Mouse (Mus musculus): ENCODE results near the gene Polg. TPM values are rescaled to one million over a fixed set of nuclear protein-coding genes. Genes with fewer than 3 reads are reported as not detected.
A peak's percentile ranks its signal among the peaks of the same experiment; 100 is the strongest.

Polg gene
- polyA plus RNA-seq, 1 experiment from 2014 or later = 33.1 TPM

DNA sequence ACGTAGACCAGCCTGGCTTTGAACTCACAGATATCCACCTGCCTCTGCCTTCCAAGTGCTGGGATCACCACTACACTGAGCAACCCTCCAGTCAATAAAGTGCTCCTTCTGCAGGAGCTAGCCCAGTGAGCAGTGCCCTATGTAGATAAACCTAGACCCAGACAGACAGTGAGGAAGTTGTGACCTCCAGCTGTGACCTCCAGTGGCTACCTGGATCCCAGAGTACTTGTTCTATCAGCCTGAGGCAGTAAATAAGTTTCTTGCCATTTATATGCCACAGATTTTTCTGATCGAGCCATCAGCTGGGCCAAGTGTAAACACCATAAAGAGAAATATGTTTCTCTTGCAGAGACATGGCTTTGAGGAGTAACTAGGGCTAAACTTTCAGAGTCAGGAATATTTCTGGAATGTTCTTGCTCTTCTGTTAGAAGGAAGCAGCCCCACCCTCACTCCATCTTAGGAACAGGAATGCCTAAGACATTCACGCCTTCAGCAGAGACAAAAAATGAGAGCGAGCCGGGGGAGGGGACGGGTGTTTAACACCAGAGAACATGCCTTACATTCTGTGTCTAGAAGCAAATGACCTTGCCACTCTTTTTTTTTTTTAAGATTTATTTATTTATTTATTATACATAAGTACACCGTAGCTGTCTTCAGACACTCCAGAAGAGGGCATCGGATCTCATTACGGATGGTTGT, 7.5 kb upstream of the Polg start:
- 73% methylated on average over 9 of the region's 9 CpGs for WGBS (ENCODE audit: insufficient replicate concordance)
- Histone ChIP-seq H3K9ac (no peak overlapping the region), H3K4me1 (peaks cover 14% of the 10 kb centered on the region), H3K27ac (no peak overlapping the region), H3K9me3 (replicated peaks) (no peaks in the 10 kb centered on the region), H3K4me2 (no peak overlapping the region), H3K27me3 (replicated peaks) (peaks cover 11% of the 10 kb centered on the region), H3K36me3 (no peaks in the 10 kb centered on the region), H3K4me3 (no peak overlapping the region)
- no peak for ATAC-seq

DNA sequence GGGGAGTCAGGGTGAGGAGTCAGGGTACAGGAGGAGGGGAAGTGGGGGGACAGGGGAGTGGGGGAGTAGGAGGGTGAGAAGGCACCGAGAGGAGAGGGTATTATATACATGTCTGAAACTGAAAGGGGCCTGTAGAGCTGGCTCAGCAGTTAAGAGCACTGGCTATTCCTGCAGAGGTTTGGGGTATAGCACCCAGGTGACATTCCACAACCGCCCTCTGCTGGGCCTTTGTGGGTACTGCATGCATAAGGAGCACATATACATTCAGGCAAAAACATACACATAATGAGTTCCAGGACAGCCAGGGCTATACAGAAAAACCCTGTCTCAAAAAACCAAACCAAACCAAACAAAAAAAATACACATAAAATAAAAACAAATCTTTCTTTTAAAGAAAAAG, 6.6 kb upstream of the Polg start:
- peaks cover 23% of the 10 kb centered on the region for H3K4me1 ChIP-seq
- H3K9ac ChIP-seq = no peak overlapping the region
- H3K4me2 ChIP-seq = no peak overlapping the region
- no peak overlapping the region for H3K27ac ChIP-seq
- WGBS (ENCODE audit: insufficient replicate concordance) = 47% methylated on average over 2 of the region's 2 CpGs
- peaks cover 13% of the 10 kb centered on the region for H3K27me3 ChIP-seq (replicated peaks)
- ATAC-seq = no peak
- no peaks in the 10 kb centered on the region for H3K9me3 ChIP-seq (replicated peaks)
- H3K4me3 ChIP-seq = no peak overlapping the region
- no peaks in the 10 kb centered on the region for H3K36me3 ChIP-seq

DNA sequence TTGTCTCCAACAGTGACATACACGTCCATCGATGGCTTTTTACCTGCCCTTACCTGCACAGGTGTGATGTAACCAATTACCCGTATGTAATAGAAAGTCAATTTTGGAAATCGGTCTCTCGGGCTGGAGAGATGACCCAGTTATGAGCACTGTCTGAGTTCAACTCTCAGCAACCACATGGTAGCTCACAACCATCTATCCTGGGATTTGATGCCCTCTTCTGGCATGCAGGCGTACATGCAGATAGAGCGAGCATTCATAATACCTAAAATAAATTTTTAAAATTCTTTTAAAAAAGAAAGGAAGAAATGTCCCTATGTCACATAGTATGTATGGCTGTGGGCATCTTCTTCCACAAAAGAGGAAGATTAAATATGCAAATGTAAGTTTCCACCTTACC, 5.3 kb upstream of the Polg start:
- H3K4me1 ChIP-seq = peaks cover 35% of the 10 kb centered on the region
- no peak overlapping the region for H3K4me2 ChIP-seq
- H3K27me3 ChIP-seq (replicated peaks) = peaks cover 16% of the 10 kb centered on the region
- no peak overlapping the region for H3K4me3 ChIP-seq
- H3K9me3 ChIP-seq (replicated peaks) = no peaks in the 10 kb centered on the region
- H3K36me3 ChIP-seq = no peaks in the 10 kb centered on the region
- ATAC-seq = no peak
- H3K27ac ChIP-seq = no peak overlapping the region
- WGBS (ENCODE audit: insufficient replicate concordance) = 48% methylated on average over 7 of the region's 7 CpGs
- no peak overlapping the region for H3K9ac ChIP-seq

DNA sequence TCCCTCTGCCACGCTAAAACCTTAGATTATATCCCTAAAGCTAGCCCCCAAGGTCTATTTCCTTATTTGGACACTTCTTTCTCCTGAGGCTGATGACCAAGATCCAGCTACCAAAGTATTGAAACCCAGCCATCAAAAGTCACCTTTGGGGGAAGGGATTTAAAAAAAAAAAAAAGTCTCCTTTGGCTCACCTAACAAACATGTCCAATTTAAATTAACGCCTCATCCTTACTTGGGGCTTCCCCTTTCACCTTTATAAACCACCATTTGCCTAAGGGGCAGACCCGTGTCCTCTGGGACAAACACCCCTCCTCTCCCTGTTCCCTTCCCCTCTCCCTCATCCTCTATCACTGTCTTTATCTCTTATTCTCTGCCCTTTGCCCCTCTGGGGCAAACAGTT, 4.6 kb upstream of the Polg start:
- H3K4me1 ChIP-seq = peaks cover 35% of the 10 kb centered on the region
- H3K27ac ChIP-seq = no peak overlapping the region
- no peak overlapping the region for H3K4me3 ChIP-seq
- 32% methylated on average over 3 of the region's 3 CpGs for WGBS (ENCODE audit: insufficient replicate concordance)
- no peak overlapping the region for H3K9ac ChIP-seq
- H3K4me2 ChIP-seq = no peak overlapping the region
- no peaks in the 10 kb centered on the region for H3K36me3 ChIP-seq
- H3K9me3 ChIP-seq (replicated peaks) = no peaks in the 10 kb centered on the region
- ATAC-seq = no peak
- H3K27me3 ChIP-seq (replicated peaks) = peaks cover 11% of the 10 kb centered on the region

DNA sequence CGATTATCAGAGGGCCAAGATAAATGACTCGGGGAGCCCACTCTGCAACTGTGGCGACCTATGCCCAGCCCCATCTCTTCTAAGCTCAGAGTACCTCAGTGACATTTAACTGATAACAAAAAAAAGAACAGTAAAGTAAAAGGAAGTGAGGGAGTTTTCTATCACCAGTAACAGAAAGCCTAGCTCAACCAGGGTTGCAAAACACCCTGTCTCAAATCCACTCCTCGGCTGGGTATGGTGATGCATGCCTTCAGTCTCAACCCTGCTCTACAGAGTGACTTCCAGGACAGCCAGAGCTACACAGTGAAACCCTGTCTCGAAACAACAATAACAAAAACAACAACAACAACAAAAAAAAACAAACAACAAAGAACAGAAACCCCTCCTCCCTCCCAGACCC, 3.6 kb upstream of the Polg start:
- Histone ChIP-seq H3K27me3 (replicated peaks) (peaks cover 11% of the 10 kb centered on the region), H3K4me1 (peaks cover 42% of the 10 kb centered on the region), H3K36me3 (0 out of 2 replicates have a peak, but pooled peaks cover 1% of the 10 kb centered on the region), H3K9ac (no peak overlapping the region), H3K27ac (no peak overlapping the region), H3K4me3 (no peak overlapping the region), H3K9me3 (replicated peaks) (no peaks in the 10 kb centered on the region), H3K4me2 (no peak overlapping the region)
- no peak for ATAC-seq
- WGBS (ENCODE audit: insufficient replicate concordance) = 22% methylated on average over 5 of the region's 5 CpGs

DNA sequence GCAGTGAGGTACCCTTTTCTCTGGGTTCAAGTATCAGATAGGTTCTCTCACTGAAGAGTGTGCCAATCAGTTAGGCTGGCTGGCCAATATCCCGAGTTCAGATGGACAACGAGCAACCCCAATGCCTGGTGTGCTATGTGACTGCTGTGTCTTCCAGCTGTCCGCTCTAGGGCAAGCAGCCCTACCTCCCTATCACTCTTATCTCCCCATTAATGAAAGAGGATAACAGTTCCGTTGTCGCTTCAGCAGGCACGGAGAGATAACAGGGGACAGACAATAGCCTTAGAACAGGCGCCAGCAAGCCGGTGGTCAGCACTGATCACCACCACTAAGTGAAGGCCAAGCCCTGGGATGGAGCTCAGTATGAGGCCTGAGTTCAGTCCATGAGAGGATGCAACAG, 2.8 kb upstream of the Polg start:
- no peak overlapping the region for H3K4me3 ChIP-seq
- peak overlapping the region; percentile 97; the same call in 1 of the 2 replicates for H3K4me2 ChIP-seq
- no peak overlapping the region for H3K27ac ChIP-seq
- no peak for ATAC-seq
- peaks cover 50% of the 10 kb centered on the region for H3K4me1 ChIP-seq
- H3K27me3 ChIP-seq (replicated peaks) = peaks cover 11% of the 10 kb centered on the region
- peaks cover 9% of the 10 kb centered on the region for H3K36me3 ChIP-seq
- H3K9ac ChIP-seq = 0 out of 2 replicates have a peak overlapping the region, but pooled peaks have one; percentile 1
- 9% methylated on average over 8 of the region's 8 CpGs for WGBS (ENCODE audit: insufficient replicate concordance)
- H3K9me3 ChIP-seq (replicated peaks) = no peaks in the 10 kb centered on the region

DNA sequence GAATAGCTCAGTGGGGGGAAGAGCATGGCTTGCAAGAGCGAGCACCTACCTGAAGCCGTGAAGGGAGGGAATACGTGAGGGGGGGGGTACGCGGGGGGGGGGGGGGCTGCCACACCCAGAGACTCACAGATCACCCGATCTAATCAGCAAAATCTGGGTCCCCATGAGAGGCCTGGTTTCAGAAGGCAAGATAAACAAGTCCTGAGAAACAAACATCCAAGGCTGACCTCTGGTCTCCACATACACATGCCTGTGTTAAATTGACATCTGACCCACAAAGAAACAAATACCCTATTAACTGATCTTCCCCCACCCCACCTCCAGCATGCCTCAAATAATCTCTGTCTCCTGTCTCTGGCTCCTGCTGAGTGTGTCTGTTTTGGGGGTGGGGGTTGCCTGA, 1.8 kb upstream of the Polg start:
- Histone ChIP-seq H3K36me3 (peaks cover 16% of the 10 kb centered on the region), H3K27ac (no peak overlapping the region), H3K9me3 (replicated peaks) (no peaks in the 10 kb centered on the region), H3K27me3 (replicated peaks) (peaks cover 11% of the 10 kb centered on the region), H3K9ac (no peak overlapping the region), H3K4me2 (peak overlapping the region; percentile 97), H3K4me3 (no peak overlapping the region), H3K4me1 (peaks cover 57% of the 10 kb centered on the region)
- no peak for ATAC-seq
- WGBS (ENCODE audit: insufficient replicate concordance) = 7% methylated on average over 3 of the region's 6 CpGs

DNA sequence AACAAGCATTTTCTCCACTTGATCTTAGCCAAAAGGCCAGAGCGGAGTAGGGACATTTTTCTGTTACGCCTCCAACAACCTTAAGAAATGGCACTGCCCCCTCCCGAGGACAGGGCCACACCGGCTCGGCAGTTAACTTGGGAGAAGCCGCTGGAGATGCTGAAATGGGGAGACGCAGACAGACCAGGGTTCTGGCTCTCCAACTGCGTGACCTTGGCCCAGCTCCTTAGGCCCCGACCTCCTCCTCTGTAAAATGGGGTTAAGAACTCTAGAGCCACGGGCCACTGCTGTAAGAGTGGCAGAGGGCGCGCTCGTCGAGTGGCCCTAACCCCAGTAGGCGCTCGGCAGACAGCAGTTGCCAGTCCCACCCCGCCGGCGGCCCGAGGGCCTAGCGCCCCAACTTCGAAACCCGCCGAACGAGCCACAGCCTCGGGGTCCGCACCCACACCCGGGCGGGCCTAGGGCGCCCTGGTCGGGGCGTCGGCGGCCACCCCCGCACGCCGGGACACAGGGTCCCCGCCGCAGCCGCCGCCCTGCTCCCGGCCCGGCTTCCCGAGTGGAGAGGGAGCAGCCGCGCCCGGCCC, 609 bp downstream of the Polg start:
- Histone ChIP-seq H3K36me3 (peaks cover 37% of the 10 kb centered on the region), H3K9me3 (replicated peaks) (no peaks in the 10 kb centered on the region), H3K4me3 (peak overlapping the region; percentile 92), H3K27ac (peak overlapping the region; percentile 87), H3K9ac (peak overlapping the region; percentile 96), H3K27me3 (replicated peaks) (peaks cover 11% of the 10 kb centered on the region), H3K4me2 (peak overlapping the region; percentile 97), H3K4me1 (peaks cover 57% of the 10 kb centered on the region)
- ATAC-seq = peak; percentile 54
- under 1% methylated on average over 40 of the region's 47 CpGs for WGBS (ENCODE audit: insufficient replicate concordance)

DNA sequence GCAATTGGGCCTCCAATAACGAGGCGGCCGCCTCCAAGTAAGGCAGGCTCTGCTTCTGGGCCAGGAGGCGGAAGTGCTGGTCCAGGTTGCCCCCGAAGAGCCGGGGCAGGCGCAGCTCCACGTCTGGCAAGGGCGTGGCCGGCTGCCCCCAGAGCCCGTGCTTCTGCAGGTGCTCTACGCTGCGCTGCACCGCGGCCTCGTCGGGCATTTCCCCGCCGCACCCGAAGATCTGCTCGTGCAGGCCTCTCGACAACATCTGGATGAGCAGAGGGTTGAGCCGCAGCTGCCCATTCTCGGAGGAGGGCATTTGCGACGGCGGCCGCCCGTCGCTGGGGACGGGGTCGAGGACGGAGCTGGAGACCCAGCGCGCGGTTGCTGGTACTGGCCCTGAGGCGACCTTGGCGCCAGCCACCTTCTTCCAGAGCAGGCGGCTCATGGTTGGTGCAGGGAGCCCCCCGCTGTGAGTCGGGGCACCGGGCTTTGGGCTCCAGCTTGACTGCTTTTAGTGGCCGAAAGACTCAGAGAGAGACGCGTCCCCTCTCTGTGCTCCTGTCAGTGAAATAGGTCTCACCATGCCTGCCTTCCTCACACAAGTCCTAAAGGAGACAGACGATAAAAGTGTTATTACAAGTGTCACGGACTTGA, 1.3 kb downstream of the Polg start:
- peaks cover 11% of the 10 kb centered on the region for H3K27me3 ChIP-seq (replicated peaks)

DNA sequence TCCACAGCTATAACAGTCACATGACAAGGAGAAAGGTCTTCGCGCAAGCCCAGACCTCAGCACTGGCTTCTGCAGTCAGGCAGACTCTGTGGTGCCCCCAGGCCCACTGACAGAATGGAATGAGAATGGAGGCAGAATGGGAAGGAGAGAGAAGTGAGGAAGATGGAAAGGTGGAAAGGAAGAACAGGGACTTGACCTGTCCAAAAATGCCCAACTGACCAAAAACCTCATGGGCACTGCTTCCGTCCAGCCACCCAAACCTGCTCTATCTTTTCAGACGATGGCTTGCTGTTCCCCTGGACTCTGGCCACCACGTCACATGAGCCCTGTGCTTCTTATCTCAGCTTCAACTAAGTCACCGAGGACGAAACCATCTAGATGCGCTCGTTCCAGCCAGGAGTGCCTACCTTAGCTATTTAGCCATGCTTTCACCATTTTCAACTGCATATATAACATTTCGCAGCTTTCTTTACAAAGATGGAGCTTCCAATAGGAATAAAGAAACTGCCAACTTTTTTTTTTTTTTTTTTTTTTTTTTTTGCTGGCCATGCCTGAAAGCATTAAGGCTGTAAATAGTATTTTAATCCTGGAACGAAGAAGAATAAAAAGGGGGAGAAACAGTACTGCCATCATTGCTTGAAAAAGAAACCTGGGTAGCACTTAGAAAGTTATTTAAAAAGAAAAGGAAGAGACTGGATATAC, 2.6 kb downstream of the Polg start:
- no peak overlapping the region for H3K9ac ChIP-seq
- peaks cover 11% of the 10 kb centered on the region for H3K27me3 ChIP-seq (replicated peaks)
- peaks cover 57% of the 10 kb centered on the region for H3K36me3 ChIP-seq
- no peak for ATAC-seq
- peaks cover 42% of the 10 kb centered on the region for H3K4me1 ChIP-seq
- H3K9me3 ChIP-seq (replicated peaks) = no peaks in the 10 kb centered on the region
- H3K27ac ChIP-seq = no peak overlapping the region
- peak overlapping the region; percentile 97 for H3K4me2 ChIP-seq
- no peak overlapping the region for H3K4me3 ChIP-seq
- 61% methylated on average over 11 of the region's 11 CpGs for WGBS (ENCODE audit: insufficient replicate concordance)

More for the DNA sequence above, 1.3 kb downstream of the Polg start:
- peaks cover 54% of the 10 kb centered on the region for H3K4me1 ChIP-seq
- WGBS (ENCODE audit: insufficient replicate concordance) = 9% methylated on average over 47 of the region's 47 CpGs
- peaks cover 43% of the 10 kb centered on the region for H3K36me3 ChIP-seq
- no peak for ATAC-seq
- H3K27ac ChIP-seq = no peak overlapping the region
- H3K9me3 ChIP-seq (replicated peaks) = no peaks in the 10 kb centered on the region
- H3K4me3 ChIP-seq = peak overlapping the region; percentile 92
- peak overlapping the region; percentile 97 for H3K4me2 ChIP-seq
- H3K9ac ChIP-seq = peak overlapping the region; percentile 96

DNA sequence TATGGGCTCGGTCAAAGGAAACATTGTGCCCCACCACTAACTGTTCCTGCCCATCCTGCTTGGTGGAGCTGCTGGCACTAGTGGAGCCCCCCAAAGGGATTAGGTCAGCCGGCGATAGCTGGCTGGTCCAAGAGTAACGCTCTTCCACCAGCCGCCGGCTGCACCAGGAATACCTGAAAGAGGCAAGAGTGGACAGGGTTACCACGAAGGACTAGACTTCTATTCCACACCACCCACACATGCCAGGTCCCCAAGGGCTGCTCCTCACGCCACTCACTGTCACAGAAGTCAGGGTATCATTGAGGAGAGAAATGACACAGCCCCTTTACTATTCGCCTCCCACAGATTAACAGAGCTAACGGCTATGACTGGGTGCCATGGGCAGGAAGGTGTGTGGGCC, 4.4 kb downstream of the Polg start:
- H3K27me3 ChIP-seq (replicated peaks) = 0 out of 2 replicates have a peak, but pooled peaks cover under 1% of the 10 kb centered on the region
- no peak overlapping the region for H3K4me2 ChIP-seq
- ATAC-seq = no peak
- 89% methylated on average over 10 of the region's 10 CpGs for WGBS (ENCODE audit: insufficient replicate concordance)
- no peak overlapping the region for H3K9ac ChIP-seq
- no peak overlapping the region for H3K27ac ChIP-seq
- peaks cover 75% of the 10 kb centered on the region for H3K36me3 ChIP-seq
- H3K4me3 ChIP-seq = no peak overlapping the region
- H3K4me1 ChIP-seq = peaks cover 25% of the 10 kb centered on the region
- no peaks in the 10 kb centered on the region for H3K9me3 ChIP-seq (replicated peaks)

DNA sequence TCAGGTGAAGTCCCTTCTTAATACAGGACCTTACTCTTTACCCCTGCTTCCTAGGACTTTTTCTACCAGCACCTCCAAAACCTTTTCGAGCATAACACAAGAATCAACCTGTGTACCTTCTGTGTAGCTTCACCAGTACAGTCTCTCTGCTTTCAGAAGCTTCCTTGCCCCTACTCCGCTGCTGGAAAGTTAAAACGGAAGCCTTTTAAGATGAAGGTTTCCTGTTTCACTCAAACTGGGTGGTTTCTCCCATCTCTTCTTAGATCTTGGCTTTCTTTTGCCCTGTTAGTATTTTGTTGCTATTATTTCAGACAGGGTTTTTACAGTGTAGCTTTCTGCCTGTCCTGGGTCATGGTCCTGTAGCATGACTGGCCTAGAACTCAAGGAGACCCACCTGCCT, 18.7 kb downstream of the Polg start:
- WGBS (ENCODE audit: insufficient replicate concordance) = 78% methylated on average over 3 of the region's 3 CpGs
- no peaks in the 10 kb centered on the region for H3K9me3 ChIP-seq (replicated peaks)
- H3K9ac ChIP-seq = no peak overlapping the region
- no peak for ATAC-seq
- no peaks in the 10 kb centered on the region for H3K4me1 ChIP-seq
- no peak overlapping the region for H3K4me3 ChIP-seq
- no peak overlapping the region for H3K4me2 ChIP-seq
- no peak overlapping the region for H3K27ac ChIP-seq
- H3K36me3 ChIP-seq = peaks cover 99% of the 10 kb centered on the region
- H3K27me3 ChIP-seq (replicated peaks) = no peaks in the 10 kb centered on the region

Data from liver, embryonic 12.5 days (tissue).